Mouse (Mus musculus): ENCODE measurements around the gene Itgb5. TPM values are rescaled to one million over a fixed set of nuclear protein-coding genes. Genes with fewer than 3 reads are reported as not detected.

Gene Itgb5
- total RNA-seq, 4 experiments from 2014 or later = 98.7 to 124 (median 105) TPM

DNA sequence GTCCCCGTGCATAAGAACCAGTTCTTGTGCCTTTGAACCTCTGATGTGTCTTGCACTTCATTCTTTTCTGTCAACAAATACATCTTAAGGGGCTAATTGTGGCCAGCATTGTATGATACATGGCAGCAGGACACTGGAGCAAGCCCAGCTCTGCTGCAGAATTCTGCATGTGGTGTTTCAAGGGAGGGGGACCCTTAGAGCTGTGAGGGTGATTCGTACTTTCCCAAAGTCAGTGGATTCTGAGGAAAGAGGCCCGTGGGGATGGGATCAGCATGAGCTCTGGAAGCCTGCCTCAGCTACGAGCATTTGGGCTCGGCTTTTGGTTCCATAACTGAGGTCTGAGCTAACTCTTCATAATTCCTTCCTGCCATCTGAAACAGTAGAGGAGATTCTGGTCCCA is 75.1 kb downstream of the Itgb5 start:
- peak in 1 of 2 experiments; percentile 29 for DNase-seq (ENCODE audit: low spot score in 2 of 2)

GRCm38 (mm10) chr16:33908239-33908638 is 78.8 kb downstream of the Itgb5 start:
- DNase-seq (ENCODE audit: low spot score in 2 of 2) = no peak

- DNase-seq (ENCODE audit: low spot score in 2 of 2) = no peak
Observed at GRCm38 (mm10) chr16:33914997-33915396, 85.5 kb downstream of the Itgb5 start.

GRCm38 (mm10) chr16:33916473-33917251 is 87.2 kb downstream of the Itgb5 start:
- peak; percentile 53 to 78 for DNase-seq (ENCODE audit: low spot score in 2 of 2)

GRCm38 (mm10) chr16:33917390-33917789 is 87.9 kb downstream of the Itgb5 start:
- no peak for DNase-seq (ENCODE audit: low spot score in 2 of 2)

DNA sequence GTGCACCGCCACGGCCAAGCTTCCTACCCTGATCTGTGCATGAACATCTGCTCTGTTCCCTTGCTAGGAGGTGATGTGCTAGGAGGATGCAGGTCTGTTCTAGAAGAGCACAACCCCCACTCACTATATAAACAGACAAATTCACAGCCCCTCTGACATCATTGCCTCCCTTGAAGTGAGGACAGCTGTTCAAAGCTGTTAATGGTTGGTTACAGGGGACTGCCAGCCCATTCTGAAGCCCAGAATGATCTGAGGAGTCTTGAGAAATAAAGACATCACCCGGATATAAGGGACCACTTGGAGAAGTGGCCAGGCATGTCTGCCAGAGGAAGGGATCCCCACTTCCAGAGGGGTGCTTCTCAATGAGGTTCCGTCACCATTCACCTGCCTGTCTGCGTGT is 88.5 kb downstream of the Itgb5 start:
- no peak for DNase-seq (ENCODE audit: low spot score in 2 of 2)

- no peak for DNase-seq (ENCODE audit: low spot score in 2 of 2)
Observed at GRCm38 (mm10) chr16:33921514-33921913, 92.0 kb downstream of the Itgb5 start.

DNA sequence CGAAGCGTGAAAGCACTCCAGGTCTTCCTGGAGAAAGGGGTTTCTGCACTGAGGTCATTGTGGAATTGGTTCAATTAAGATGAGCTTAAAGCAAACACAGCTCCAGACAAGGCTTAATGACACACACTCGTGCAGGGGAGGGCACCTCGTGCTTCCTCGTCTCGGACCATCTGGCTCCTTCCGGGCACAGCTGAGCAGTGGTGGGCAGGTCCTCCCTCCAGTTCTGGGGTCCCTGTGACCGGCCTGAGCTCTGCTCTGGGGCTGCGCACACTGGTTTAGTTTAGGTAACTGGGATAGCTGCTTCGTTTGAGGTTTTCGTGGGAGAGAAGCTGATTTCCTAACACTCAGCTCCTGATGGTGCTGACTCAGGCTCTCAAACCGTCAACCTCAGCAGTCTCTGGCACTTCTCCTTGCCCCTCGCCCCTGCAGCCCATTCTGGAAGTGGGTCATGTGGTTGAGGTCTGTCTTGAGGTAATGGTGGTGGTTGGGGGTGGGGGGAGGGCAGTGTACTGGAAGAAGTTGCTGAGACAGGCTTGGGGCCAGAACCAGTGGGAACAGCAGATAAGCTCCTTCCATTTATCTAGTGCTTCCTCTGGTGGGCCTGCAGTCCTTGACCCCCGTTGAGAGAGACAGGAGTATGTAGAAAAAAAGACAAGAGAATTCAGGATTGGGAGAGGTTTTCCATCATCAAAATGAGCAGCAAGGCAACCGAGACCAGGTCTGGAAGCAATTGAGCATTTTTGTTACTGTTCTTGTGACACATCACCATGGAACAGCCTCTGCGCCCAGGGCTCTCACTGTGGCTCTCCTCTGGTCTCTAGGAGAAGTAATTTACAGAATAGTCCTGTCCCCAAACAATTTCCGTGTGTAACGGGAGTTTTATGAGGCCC is 92.9 kb downstream of the Itgb5 start:
- no peak for DNase-seq (ENCODE audit: low spot score in 2 of 2)

DNA sequence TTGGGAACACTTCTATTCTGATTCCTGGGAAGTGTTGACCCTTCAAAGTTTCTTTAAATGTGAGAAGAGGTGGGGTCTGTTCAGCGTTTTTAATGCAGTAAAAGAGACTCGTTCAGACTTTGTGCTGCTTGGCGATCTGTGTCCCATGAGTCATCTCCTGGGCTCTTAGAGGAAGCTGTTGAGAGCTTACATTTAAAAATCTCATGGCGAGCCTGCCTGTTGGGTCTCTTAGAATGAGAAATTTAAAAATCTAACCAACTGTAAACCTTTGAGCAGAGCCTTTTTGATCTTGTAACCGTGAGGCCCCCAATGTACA is 93.5 kb downstream of the Itgb5 start:
- no peak for DNase-seq (ENCODE audit: low spot score in 2 of 2)

GRCm38 (mm10) chr16:33923758-33924157 is 94.3 kb downstream of the Itgb5 start:
- DNase-seq (ENCODE audit: low spot score in 2 of 2) = no peak

GRCm38 (mm10) chr16:33927263-33927824 is 97.9 kb downstream of the Itgb5 start:
- DNase-seq (ENCODE audit: low spot score in 2 of 2) = no peak

DNA sequence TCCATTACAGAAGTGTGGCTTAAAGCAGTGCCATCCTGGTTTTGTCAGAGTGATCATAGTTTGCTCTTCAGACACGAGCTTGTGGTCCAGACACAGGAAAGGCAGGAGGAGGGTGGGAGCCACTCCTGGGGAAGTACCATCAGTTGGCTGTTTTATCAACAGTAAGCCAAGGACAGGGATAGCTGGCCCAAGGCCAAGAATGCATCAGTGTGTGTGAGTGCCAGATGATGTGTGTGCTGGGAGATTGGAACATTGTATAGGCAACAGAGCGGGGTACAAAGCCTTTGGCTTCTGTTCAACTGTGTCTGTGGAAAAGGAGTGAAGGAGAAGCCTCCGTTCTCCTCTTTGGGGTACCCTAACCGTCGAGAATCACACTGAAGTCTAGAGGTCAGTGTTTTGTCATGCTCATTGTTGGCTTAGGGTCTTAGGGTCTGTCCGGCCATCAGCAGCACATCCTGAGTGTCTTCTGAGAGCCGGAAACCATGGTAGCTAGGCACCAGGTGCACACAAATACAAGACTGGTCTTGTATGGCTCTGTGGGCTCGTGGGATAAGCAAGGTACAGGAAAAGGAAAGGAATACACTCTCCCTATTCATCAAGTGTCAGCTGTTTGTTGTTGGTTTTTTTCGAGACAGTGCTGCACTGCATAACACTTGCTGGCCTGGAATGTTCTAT is 99.5 kb downstream of the Itgb5 start:
- DNase-seq (ENCODE audit: low spot score in 2 of 2) = no peak

GRCm38 (mm10) chr16:33930785-33931184 is 101.3 kb downstream of the Itgb5 start:
- peak; percentile 50 to 70 for DNase-seq (ENCODE audit: low spot score in 2 of 2)

DNA sequence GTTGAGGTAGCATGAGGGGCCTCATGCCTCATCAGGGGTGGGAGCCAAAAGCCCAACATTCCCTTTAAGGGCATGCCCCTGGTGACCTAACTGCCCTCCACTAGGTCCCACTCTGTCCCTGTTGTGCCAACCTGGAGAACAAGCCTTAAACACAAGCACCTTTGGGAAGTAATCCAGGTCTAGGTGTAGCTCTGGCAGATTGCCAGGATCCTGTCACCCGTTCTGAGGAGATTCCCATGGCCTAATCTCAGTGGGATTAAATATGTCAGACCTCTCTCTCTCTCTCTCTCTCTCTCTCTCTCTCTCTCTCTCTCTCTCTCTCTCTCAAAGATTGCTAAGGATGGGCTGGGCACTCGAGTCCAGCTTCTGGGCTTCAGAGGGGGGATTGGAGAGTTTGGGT is 102.2 kb downstream of the Itgb5 start:
- DNase-seq (ENCODE audit: low spot score in 2 of 2) = no peak

- DNase-seq (ENCODE audit: low spot score in 2 of 2) = peak; percentile 33 to 62
Observed at GRCm38 (mm10) chr16:33932126-33932525, 102.7 kb downstream of the Itgb5 start.

DNA sequence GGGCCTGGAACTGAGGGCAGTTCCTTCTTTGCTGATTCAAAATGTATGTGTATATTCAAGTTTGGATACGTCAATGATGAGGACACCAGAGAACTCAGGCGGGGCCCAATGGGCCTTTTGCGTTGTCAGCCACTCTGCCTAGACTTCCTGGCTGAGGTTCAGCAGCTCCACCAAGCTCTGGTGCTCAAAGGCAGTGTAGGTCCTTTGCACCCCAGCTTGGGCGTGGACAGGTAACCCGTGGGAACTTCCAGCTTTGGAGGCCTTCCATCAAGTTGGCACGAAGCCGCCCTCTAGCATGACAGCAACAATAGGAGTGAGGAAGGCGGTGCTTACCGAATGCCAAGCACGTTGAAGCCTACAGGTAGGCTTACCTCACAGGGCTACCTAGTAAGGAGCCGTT is 103.9 kb downstream of the Itgb5 start:
- no peak for DNase-seq (ENCODE audit: low spot score in 2 of 2)

DNA sequence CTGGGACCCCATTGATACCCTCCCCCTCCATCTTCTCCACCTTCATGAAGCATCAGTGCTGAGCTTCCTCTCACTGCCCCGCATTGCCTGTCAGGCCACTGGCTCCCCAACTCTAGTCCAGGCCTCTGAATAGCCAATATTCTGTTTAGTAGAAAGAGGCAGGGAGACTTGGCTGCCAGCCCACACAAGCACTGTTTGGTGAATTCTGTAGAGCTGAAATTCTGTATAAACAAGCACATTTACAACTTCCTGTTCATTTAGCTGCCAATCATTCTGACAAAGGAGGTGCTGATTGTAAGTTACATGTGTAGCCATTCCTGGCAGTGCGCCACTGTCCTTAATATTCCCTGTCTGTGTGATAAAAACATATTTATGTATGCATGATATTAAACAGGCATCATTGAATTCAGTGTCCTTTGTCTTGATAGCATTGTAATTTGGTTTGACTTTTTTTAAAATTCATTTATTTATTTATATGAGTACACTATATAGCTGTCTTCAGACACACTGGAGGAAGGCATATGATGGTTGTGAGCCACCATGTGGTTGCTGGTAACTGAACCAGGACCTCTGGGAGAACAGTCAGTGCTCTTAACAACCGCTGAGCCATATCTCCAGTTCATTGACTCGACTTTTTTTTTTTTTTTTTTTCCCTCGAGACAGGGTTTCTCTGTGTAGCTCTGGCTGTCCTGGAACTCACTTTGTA is 105.4 kb downstream of the Itgb5 start:
- DNase-seq (ENCODE audit: low spot score in 2 of 2) = no peak

- DNase-seq (ENCODE audit: low spot score in 2 of 2) = no peak
Observed at GRCm38 (mm10) chr16:33935407-33935785, 105.9 kb downstream of the Itgb5 start.

GRCm38 (mm10) chr16:33936885-33937284 is 107.4 kb downstream of the Itgb5 start:
- no peak for DNase-seq (ENCODE audit: low spot score in 2 of 2)

- DNase-seq (ENCODE audit: low spot score in 2 of 2) = peak; percentile 70 to 78
Observed at GRCm38 (mm10) chr16:33937567-33937966, 108.1 kb downstream of the Itgb5 start.
